24 mouse cellular contexts compared by ENCODE assay signal in the genomic region with DNA sequence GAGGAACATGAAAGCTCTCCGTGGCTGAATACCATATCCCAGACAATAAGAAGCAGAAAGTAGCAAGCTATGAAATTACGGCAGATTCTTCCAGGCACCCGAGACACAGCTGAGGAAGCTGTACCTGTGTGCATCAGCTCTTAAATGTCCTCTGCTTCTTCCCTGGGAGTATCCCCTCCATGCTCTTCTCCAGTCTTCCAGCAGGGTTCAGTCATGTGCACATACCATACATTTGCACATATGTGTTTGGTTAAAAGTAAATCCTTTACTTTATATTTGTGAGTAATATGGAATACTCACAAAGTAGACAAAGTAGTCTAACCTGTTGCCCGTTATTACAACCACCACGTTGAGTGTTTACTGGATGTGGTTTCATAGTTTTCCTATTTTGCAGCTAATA. TPM values are rescaled to one million over a fixed set of nuclear protein-coding genes. Genes with fewer than 3 reads are reported as not detected.
"Had no signal": no experiment of that assay in that cellular context is flagged by ENCODE, and none has a peak within 500 bp of the region (broad histone marks: within the 10 kb centered on the region; RNA-seq: fewer than 3 reads in every experiment).

No protein-coding gene starts in this region.

- H3K4me2 ChIP-seq: kidney, embryonic 15.5 days; liver, embryonic 11.5 days; liver, embryonic 15.5 days; neural tube, embryonic 12.5 days had no signal

- H3K9me3 ChIP-seq: kidney, embryonic 15.5 days; limb, embryonic 10.5 days; liver, embryonic 15.5 days; neural tube, embryonic 12.5 days had no signal

- ATAC-seq: inflammation-experienced regulatory T-cells, adult 6 months had no signal

- H3K27me3 ChIP-seq: kidney, embryonic 15.5 days; liver, embryonic 15.5 days; neural tube, embryonic 12.5 days had no signal

- H3K36me3 ChIP-seq: liver, embryonic 15.5 days had no signal

- H3K27ac ChIP-seq: kidney, embryonic 15.5 days; limb, embryonic 10.5 days; liver, embryonic 15.5 days; neural tube, embryonic 12.5 days had no signal

- H3K9ac ChIP-seq: kidney, embryonic 15.5 days; liver, embryonic 15.5 days; neural tube, embryonic 12.5 days had no signal

- H3K4me3 ChIP-seq: kidney, embryonic 15.5 days; limb, embryonic 10.5 days; liver, embryonic 15.5 days; neural tube, embryonic 12.5 days had no signal

- DNase-seq: kidney, adult 18-20 months; kidney, postnatal 25 days; lung, adult 2 months; lung, postnatal 14 days; midbrain, embryonic 14.5 days; right cerebral cortex, postnatal 4 days; spleen, adult 18-20 months; thymus, adult 2 months; thymus, postnatal 25 days had no signal

RNA-seq across cellular contexts. Expression of a gene that starts 22.0 kb away (rescaled TPM):
- total RNA-seq: monocyte, adult 5-6 weeks had no signal

RNA-seq across cellular contexts. Expression of a gene that starts 42.9 kb away (rescaled TPM):
- total RNA-seq: monocyte, adult 5-6 weeks; neutrophil, adult 5-6 weeks had no signal

RNA-seq across cellular contexts. Expression of a gene that starts 51.3 kb away (rescaled TPM):
- total RNA-seq: layer of hippocampus, postnatal 10 days; left cerebral cortex, postnatal 14 days; megakaryocyte progenitor cell, adult 5-6 weeks; monocyte, adult 5-6 weeks had no signal
- polyA plus RNA-seq: inflammation-experienced regulatory T-cells, adult 6 months; kidney, embryonic 15.5 days; limb, embryonic 10.5 days; limb, embryonic 14.5 days; liver, embryonic 11.5 days; liver, embryonic 15.5 days; lung, adult 2 months; midbrain, embryonic 14.5 days; neural tube, embryonic 12.5 days; stomach, embryonic 14.5 days; testis, adult 2 months; thymus, adult 2 months; urinary bladder, adult 2 months had no signal
